Mouse (Mus musculus): Measurements from ENCODE around the gene Gm8882.
"Not testable (repeated sequence)": the region's sequence is repeated elsewhere in the genome, so short reads cannot be mapped to it uniquely, and the experiment has no call there.

The Gm8882 gene

GRCm38 (mm10) chr6:132364034-132364433, at the start of gene Gm8882:
Gene Gm8882, minus strand, starts transcription at chr6:132364134.
- DNase-seq (ENCODE audit: low read depth, low spot score), result not testable (repeated sequence)

- DNase-seq (ENCODE audit: low read depth, low spot score), result not testable (repeated sequence)
Measured at GRCm38 (mm10) chr6:132314657-132315056, 49.3 kb downstream of the Gm8882 start, which contains the start of gene Prpmp5. Gene Prpmp5, minus strand, starts transcription at chr6:132314757.

Measured in WW6 (cell line).